Mouse (Mus musculus): ENCODE measurements around the gene Pam.

DNA sequence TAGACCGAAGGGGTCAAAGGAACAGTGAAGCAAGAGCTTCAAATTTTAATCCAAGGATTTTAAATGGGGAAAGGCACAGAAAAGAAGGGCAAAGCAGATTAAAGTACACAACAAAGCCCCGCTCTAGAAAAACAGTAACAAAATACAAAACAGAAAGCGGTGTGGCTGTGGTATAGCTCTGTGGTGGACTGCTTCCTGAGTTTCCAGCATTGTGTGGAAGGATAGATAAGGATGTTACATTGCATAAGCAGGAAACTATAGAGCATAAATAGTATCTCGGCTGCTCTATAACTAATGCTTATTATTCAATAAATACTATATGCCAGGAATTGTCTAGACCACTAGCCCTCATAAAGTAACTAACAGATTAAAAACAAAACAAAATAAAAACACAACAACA, 67.5 kb downstream of the Pam start:
- no peak for TF ChIP-seq POLR2A (IDR thresholded peaks at IDR 0.05; ENCODE audit: borderline replicate concordance, low read depth, low read length)
- TF ChIP-seq CTCF (IDR thresholded peaks at IDR 0.05; ENCODE audit: low read depth, low read length): no peak
